Mouse (Mus musculus) ES-E14 (cell line): ENCODE data around the gene Cmss1.

Experiments used
- CHD2 ChIP-seq: IDR thresholded peaks from 2 replicates; pipeline ENCODE4 v1.6.1; 2014; ENCODE audit warnings: mild to moderate bottlenecking, low read depth, low read length, inconsistent platforms
- MAFK ChIP-seq: IDR thresholded peaks from 2 replicates; pipeline ENCODE4 v1.6.1; 2014; ENCODE audit warnings: mild to moderate bottlenecking, low read depth, low read length, inconsistent platforms; ENCODE audit not compliant: insufficient read depth
- ZC3H11A ChIP-seq: IDR thresholded peaks from 2 replicates; pipeline ENCODE4 v1.6.1; 2012; ENCODE audit warnings: low read depth, mild to moderate bottlenecking, inconsistent platforms, low read length, borderline replicate concordance

DNA sequence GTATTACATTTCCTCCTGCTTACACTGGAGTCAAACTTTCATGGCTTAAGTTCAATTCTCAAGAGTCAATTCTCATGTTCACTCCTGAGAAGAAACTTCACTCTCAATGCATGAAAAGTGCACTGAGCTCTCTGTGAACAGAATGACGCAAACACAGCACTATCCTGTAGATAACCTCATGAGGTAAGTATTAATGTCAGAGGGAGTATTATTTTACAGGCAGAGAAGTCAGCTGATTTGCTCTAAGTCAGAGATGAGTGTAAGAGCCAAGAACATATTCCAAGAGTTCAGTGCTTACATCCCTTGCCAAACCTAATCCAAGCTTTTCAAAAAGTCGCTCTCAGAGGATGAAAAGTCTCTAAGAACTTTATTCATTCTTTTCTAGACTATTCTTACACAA, 128.2 kb downstream of the Cmss1 start:
- TF ChIP-seq CHD2 = no peak
- TF ChIP-seq ZC3H11A = no peak
- no peak for TF ChIP-seq MAFK
